Mouse (Mus musculus) forebrain, embryonic 11.5 days (tissue): Measurements from ENCODE around the gene D930048N14Rik. TPM values are rescaled to one million over a fixed set of nuclear protein-coding genes. Genes with fewer than 3 reads are reported as not detected.
"Not testable (repeated sequence)": the region's sequence is repeated elsewhere in the genome, so short reads cannot be mapped to it uniquely, and the experiment has no call there.

Experiments used
- ATAC-seq: fragments of 200-750 bp; cut with Nextera tagmentation; replicated peaks from 2 replicates; pipeline ENCODE4 v1.8.0; 2017; ENCODE audit warnings: moderate TSS enrichment; ENCODE audit not compliant: low FRiP score
- DNase-seq: peaks from one replicate; pipeline ENCODE4 v3.0.0-alpha.2; 2017; ENCODE audit warnings: low spot score
- H3K27ac ChIP-seq: fragments of 300-500 bp; sonication (generic); 2 replicates; pipeline ENCODE4 v1.5.1; 2014; ENCODE audit warnings: low read depth, low read length
- H3K27me3 ChIP-seq: fragments of 300-500 bp; sonication (generic); 2 replicates; pipeline ENCODE4 v1.6.1; 2014; ENCODE audit warnings: mild to moderate bottlenecking, low read length, mixed read lengths; ENCODE audit not compliant: control insufficient read depth, insufficient read depth
- H3K36me3 ChIP-seq: fragments of 300-500 bp; sonication (generic); 2 replicates; pipeline ENCODE4 v1.6.1; 2014; ENCODE audit warnings: mild to moderate bottlenecking, low read length, moderate library complexity, mixed read lengths; ENCODE audit not compliant: control insufficient read depth, insufficient read depth
- H3K4me1 ChIP-seq: fragments of 300-500 bp; sonication (generic); replicated peaks from 2 replicates; pipeline ENCODE4 v1.6.1; 2014; ENCODE audit warnings: low read length, mixed read lengths; ENCODE audit not compliant: control insufficient read depth, insufficient read depth
- H3K4me2 ChIP-seq: fragments of 300-500 bp; sonication (generic); 2 replicates; pipeline ENCODE4 v1.6.1; 2014; ENCODE audit warnings: low read depth, mild to moderate bottlenecking, low read length, moderate library complexity, mixed read lengths; ENCODE audit not compliant: severe bottlenecking
- H3K4me3 ChIP-seq: fragments of 300-500 bp; sonication (generic); 2 replicates; pipeline ENCODE4 v1.5.1; 2014; ENCODE audit warnings: low read depth, low read length
- H3K9ac ChIP-seq: fragments of 300-500 bp; sonication (generic); 2 replicates; pipeline ENCODE4 v1.6.1; 2014; ENCODE audit warnings: low read length
- H3K9me3 ChIP-seq: fragments of 300-500 bp; sonication (generic); 2 replicates; pipeline ENCODE4 v1.6.1; 2016; ENCODE audit warnings: low read length, mixed read lengths; ENCODE audit not compliant: control insufficient read depth
- WGBS: fragments of 180-500 bp; shearing (Covaris S2); extraction: QIAGEN DNeasy Blood & Tissue Kit; methylation state at CpG from one replicate; pipeline ENCODE4 v1.1.7; 2014; 5-methylcytosine and 5-hydroxymethylcytosine counted together
- polyA plus RNA-seq: library from polyadenylated mRNA; unstranded; fragments of >200 nt; fragmentation: Nextera tagmentation; extraction: Ambion mirVana; gene quantifications from 2 replicates; pipeline ENCODE4 v1.2.1, GENCODE M21; 2014

D930048N14Rik gene
- polyA plus RNA-seq: 0.97 and 1.1 TPM in 2 replicates

GRCm38 (mm10) chr11:51650691-51651515, at the start of gene D930048N14Rik, which contains the start of gene N4bp3:
TSS of gene D930048N14Rik (plus strand) at chr11:51650954.
TSS of gene N4bp3 (minus strand) at chr11:51650842.
- DNase-seq (peak; percentile 86), ATAC-seq (peak; percentile 62)
- peak within 1 kb of the TSS; percentile 94 for H3K4me2 ChIP-seq
- under 1% methylated on average over 68 of the region's 70 CpGs for WGBS
- H3K36me3 ChIP-seq: no peaks in the 10 kb centered on the region
- no peaks in the 10 kb centered on the region for H3K9me3 ChIP-seq
- H3K4me1 ChIP-seq: peaks cover 22% of the 10 kb centered on the region; the same call in 1 of the 2 replicates
- H3K4me3 ChIP-seq: peak within 1 kb of the TSS; percentile 53
- peak within 1 kb of the TSS; percentile 69 for H3K9ac ChIP-seq
- peaks cover 7% of the 10 kb centered on the region; the same call in 1 of the 2 replicates for H3K27me3 ChIP-seq
- H3K27ac ChIP-seq: no peak within 1 kb of the TSS

DNA sequence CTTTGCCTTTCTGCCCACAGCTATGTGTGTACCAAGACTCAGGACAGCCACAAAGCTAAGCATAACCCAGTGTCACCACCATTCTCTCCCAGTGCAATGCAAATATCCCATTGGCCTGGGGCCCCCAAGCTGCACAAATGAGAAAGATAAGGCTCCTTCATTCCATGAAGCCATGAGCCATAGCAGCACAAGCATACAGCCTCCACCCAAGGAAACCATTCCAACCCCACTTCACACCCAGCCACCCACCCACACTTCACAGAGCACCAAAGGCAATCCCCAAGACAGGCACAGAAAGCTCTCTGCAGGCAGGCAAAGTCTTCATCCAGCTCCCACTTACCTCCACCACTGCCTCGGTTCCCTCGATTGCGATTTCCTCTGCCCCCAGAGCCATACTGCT, 48.5 kb upstream of the D930048N14Rik start:
- DNase-seq (no peak), ATAC-seq (no peak)
- no peak overlapping the region for H3K4me2 ChIP-seq
- H3K27ac ChIP-seq: no peak overlapping the region
- H3K4me3 ChIP-seq: no peak overlapping the region
- no peak overlapping the region; the same call in 1 of the 2 replicates for H3K9ac ChIP-seq
- H3K4me1 ChIP-seq: peaks cover 14% of the 10 kb centered on the region; the same call in 1 of the 2 replicates
- 92% methylated on average over 3 of the region's 3 CpGs for WGBS
- no peaks in the 10 kb centered on the region for H3K9me3 ChIP-seq
- peaks cover 62% of the 10 kb centered on the region for H3K36me3 ChIP-seq
- no peaks in the 10 kb centered on the region for H3K27me3 ChIP-seq

DNA sequence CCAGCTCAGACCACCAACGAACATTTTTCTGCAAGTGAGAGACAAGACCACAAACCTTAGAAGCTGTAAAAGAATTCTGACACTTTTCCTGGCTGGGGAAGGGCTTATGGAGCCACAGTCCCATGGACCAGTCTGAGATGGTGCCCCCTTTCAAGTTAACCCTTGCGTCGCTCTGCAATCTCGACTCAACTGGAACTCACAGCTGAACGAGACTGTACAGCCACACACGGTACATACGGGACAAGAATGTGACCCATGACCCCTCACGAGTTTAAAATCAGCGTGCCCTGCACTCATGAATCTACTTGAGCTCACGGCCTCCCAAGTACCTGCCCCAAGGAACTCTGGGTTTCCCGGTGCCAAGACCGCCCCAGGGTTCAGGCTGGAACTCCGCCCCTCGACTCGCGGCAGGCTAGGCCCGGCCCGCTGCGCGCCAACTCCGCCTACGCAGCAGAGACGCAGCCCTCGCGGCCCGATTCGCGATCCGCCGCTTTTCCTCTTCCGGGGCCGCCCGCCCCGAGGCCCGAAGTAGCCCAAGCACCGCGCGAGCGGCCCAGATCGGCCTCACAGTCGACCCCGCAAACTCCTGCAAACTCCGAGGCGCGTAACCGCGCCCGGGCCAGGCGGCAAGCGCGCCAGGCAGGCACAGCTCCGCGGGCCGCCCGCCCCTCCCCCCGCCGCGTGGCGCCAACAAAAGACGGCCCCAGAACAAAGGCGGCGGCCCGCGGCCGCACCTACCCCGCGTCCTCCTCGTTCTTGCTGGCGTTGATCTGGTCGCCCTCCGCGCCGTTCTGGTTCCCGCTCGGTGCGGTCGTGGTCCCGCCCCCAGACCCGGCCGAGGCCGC, 44.9 kb upstream of the D930048N14Rik start:
- Histone ChIP-seq H3K4me2 (peak overlapping the region; percentile 94), H3K9me3 (no peaks in the 10 kb centered on the region), H3K9ac (peak overlapping the region; percentile 100), H3K36me3 (peaks cover 38% of the 10 kb centered on the region), H3K4me1 (peaks cover 13% of the 10 kb centered on the region; the same call in 1 of the 2 replicates), H3K27me3 (no peaks in the 10 kb centered on the region), H3K27ac (peak overlapping the region; percentile 91), H3K4me3 (peak overlapping the region; percentile 98)
- DNase-seq (peak; percentile 90), ATAC-seq (peak; percentile 56)
- WGBS: under 1% methylated on average over 81 of the region's 81 CpGs

DNA sequence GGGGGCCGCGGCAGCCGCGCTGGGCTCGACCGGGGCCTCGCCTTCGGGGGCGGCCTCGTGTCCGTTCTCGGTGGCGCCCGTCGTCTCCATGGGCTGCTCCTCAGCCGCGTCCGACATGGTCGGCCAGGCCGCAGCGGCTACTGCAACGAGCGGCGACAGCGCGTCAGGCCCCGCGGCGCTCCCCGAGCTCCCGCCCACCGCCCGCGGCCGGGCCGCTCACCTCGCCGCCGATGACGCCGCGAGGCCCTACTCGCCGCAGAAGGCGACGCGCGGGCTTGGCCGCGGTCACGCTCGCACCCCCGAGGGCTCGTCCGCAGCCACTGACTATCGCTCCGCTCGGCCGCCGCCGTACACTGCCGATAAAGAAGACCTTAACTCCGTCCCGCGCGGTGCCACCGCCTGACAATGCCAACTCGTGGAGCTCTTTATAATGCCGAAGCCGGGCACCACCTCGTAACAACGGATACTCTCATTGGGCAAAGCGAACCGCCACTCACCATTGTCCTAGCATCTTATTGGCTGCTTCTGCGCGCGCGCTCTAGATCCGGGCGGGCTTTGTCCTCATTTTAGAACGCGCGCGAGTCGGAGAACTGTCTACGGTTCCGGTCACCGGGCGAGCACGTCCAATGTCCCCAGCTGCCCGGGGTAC, 44.2 kb upstream of the D930048N14Rik start, which contains the start of gene Hnrnpab:
Gene Hnrnpab (minus strand): TSS at position 401 of the 649 bp plus-strand sequence.
- Histone ChIP-seq H3K9me3 (no peaks in the 10 kb centered on the region), H3K27me3 (no peaks in the 10 kb centered on the region), H3K36me3 (peaks cover 33% of the 10 kb centered on the region), H3K4me2 (peak within 1 kb of the TSS; percentile 94), H3K27ac (peak within 1 kb of the TSS; percentile 91), H3K4me3 (peak within 1 kb of the TSS; percentile 98), H3K9ac (peak within 1 kb of the TSS; percentile 100), H3K4me1 (peaks cover 13% of the 10 kb centered on the region; the same call in 1 of the 2 replicates)
- DNase-seq (peak; percentile 98), ATAC-seq (peak; percentile 96)
- WGBS: under 1% methylated on average over 91 of the region's 91 CpGs

- no peak for DNase-seq
- Histone ChIP-seq H3K27ac (peak overlapping the region; percentile 82), H3K36me3 (peaks cover 26% of the 10 kb centered on the region), H3K4me1 (peaks cover 12% of the 10 kb centered on the region; the same call in 1 of the 2 replicates), H3K4me2 (peak overlapping the region; percentile 60), H3K9me3 (no peaks in the 10 kb centered on the region), H3K27me3 (no peaks in the 10 kb centered on the region), H3K9ac (peak overlapping the region; percentile 100), H3K4me3 (peak overlapping the region; percentile 98)
- WGBS: 14% methylated on average over 15 of the region's 15 CpGs
- ATAC-seq: peak; percentile 63
Observed at GRCm38 (mm10) chr11:51607096-51607738, 43.5 kb upstream of the D930048N14Rik start.

- Histone ChIP-seq H3K4me3 (no peak overlapping the region), H3K27ac (no peak overlapping the region), H3K4me1 (peaks cover 4% of the 10 kb centered on the region; the same call in 1 of the 2 replicates), H3K27me3 (no peaks in the 10 kb centered on the region), H3K4me2 (no peak overlapping the region), H3K9ac (no peak overlapping the region), H3K9me3 (no peaks in the 10 kb centered on the region), H3K36me3 (peaks cover 6% of the 10 kb centered on the region; the same call in 1 of the 2 replicates)
- 88% methylated on average over 3 of the region's 3 CpGs for WGBS
- no peak for DNase-seq
- no peak for ATAC-seq
Observed at GRCm38 (mm10) chr11:51609266-51609909, 41.4 kb upstream of the D930048N14Rik start.

DNA sequence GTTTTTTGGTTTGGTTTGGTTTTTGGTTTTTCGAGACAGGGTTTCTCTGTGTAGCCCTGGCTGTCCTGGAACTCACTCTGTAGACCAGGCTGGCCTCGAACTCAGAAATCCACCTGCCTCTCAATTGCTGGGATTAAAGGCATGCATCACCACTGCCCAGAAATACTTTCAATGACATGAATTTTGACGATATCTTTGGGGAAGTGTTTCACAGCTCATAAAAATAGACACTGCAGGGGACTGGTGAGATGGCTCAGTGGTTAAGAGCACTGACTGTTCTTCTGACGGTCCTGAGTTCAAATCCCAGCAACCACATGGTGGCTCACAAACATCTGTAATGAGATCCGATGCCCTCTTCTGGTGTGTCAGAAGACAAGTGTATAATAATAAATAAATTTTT, 40.8 kb upstream of the D930048N14Rik start:
- ATAC-seq, H3K27me3 ChIP-seq, H3K4me1 ChIP-seq, H3K9ac ChIP-seq, H3K4me2 ChIP-seq, H3K36me3 ChIP-seq, H3K27ac ChIP-seq, H3K4me3 ChIP-seq, DNase-seq, H3K9me3 ChIP-seq: not testable (repeated sequence)
- WGBS: 89% methylated on average over 5 of the region's 5 CpGs
